13 mouse cellular contexts compared by ENCODE assay signal in the genomic region with DNA sequence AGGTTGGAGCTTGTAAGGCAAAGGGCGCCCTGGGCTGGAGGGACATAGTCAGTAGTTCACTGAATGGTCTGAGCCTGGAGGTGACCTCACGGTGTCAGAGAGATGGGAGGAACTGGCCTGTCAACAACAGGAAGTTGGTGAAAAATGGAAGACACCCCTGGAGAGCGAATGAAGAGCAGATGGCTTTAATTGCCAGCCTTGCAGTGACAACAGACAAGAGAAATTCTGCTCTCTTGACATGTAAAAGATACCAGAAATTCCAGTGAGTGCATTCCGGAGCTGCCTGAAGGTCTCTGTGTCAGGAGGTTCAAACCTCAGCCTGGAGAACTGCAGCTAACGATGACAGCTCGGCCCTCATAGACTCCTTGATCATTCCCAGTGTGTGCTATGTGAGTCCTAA.
A peak's percentile ranks its signal among the peaks of the same experiment; 100 is the strongest.
DNase-seq lines count a peak whose midpoint lies in the region; ATAC-seq and TF ChIP-seq lines count a peak whose summit lies in the region.
"Had no signal": no experiment of that assay in that cellular context is flagged by ENCODE, and none has a peak within 500 bp of the region (broad histone marks: within the 10 kb centered on the region; RNA-seq: fewer than 3 reads in every experiment).

No protein-coding gene starts in this region.

- WGBS in heart, embryonic 12.5 days = 14% methylated on average over 6 of the region's 6 CpGs
- WGBS in heart, adult 2 months = 47% methylated on average over 6 of the region's 6 CpGs
- 87% methylated on average over 6 of the region's 6 CpGs for WGBS in forebrain, embryonic 15.5 days
- 76% methylated on average over 6 of the region's 6 CpGs for WGBS in midbrain, embryonic 11.5 days

- no peak for TF ChIP-seq POLR2A in heart, adult 2 months (IDR thresholded peaks at IDR 0.05; ENCODE audit: insufficient read depth, low read depth, low read length)
- no peak for TF ChIP-seq POLR2A in embryonic fibroblast, embryonic 13.5 days (IDR thresholded peaks at IDR 0.05; ENCODE audit: low read depth, low read length)

- no peak for DNase-seq in heart, adult 2 months
- peak; percentile 40 for DNase-seq in R1 (ENCODE audit: low read depth, low spot score)
- DNase-seq in kidney, postnatal 14 days = peak; percentile 66
- no peak for DNase-seq in urinary bladder, postnatal 10 days (ENCODE audit: low spot score)
- DNase-seq in midbrain, embryonic 11.5 days (ENCODE audit: low spot score, missing footprints) = no peak
- DNase-seq: cerebellum, adult 9-10 months had no signal

- peak overlapping the region; percentile 31; the same call in 1 of the 2 replicates for H3K27ac ChIP-seq in heart, embryonic 12.5 days (ENCODE audit: poor library complexity, severe bottlenecking)
- H3K27ac ChIP-seq in heart, adult 2 months = no peak overlapping the region
- H3K27ac ChIP-seq in embryonic fibroblast, embryonic 13.5 days (ENCODE audit: insufficient read depth, low read length) = peak overlapping the region; percentile 38; the same call in 1 of the 2 replicates
- H3K27ac ChIP-seq in forebrain, embryonic 15.5 days (replicated peaks) = no peak overlapping the region
- no peak overlapping the region for H3K27ac ChIP-seq in midbrain, embryonic 11.5 days (ENCODE audit: low read depth, low read length)
- H3K27ac ChIP-seq: forebrain, embryonic 10.5 days; midbrain, embryonic 12.5 days had no signal

- intact Hi-C loops in heart, adult 2 months (cut with DNase I) = no loop called here

- H3K4me3 ChIP-seq in heart, embryonic 12.5 days = no peak overlapping the region
- no peak overlapping the region for H3K4me3 ChIP-seq in heart, adult 2 months
- H3K4me3 ChIP-seq in embryonic fibroblast, embryonic 13.5 days (ENCODE audit: insufficient read depth, low read length) = no peak overlapping the region
- H3K4me3 ChIP-seq in forebrain, embryonic 15.5 days = no peak overlapping the region
- no peak overlapping the region for H3K4me3 ChIP-seq in midbrain, embryonic 11.5 days (ENCODE audit: low read depth, low read length)
- H3K4me3 ChIP-seq: forebrain, embryonic 10.5 days; midbrain, embryonic 12.5 days had no signal

- H3K9ac ChIP-seq in heart, embryonic 12.5 days = no peak overlapping the region
- H3K9ac ChIP-seq in heart, adult 2 months (ENCODE audit: low read depth, low read length) = no peak overlapping the region
- H3K9ac ChIP-seq in forebrain, embryonic 15.5 days (replicated peaks) = no peak overlapping the region
- no peak overlapping the region for H3K9ac ChIP-seq in midbrain, embryonic 11.5 days (ENCODE audit: low read length)
- H3K9ac ChIP-seq: midbrain, embryonic 12.5 days had no signal

- ATAC-seq in heart, embryonic 12.5 days (ENCODE audit: insufficient number of reproducible peaks, low FRiP score) = peak; percentile 80
- no peak for ATAC-seq in forebrain, embryonic 15.5 days (replicated peaks)
- no peak for ATAC-seq in midbrain, embryonic 11.5 days (ENCODE audit: low FRiP score)
- ATAC-seq: activated CD4-positive, CD25-positive, alpha-beta regulatory T cell, adult 4 months had no signal

- H3K4me2 ChIP-seq in heart, embryonic 12.5 days = no peak overlapping the region
- H3K4me2 ChIP-seq in forebrain, embryonic 15.5 days (replicated peaks) = no peak overlapping the region
- H3K4me2 ChIP-seq in midbrain, embryonic 11.5 days = no peak overlapping the region
- H3K4me2 ChIP-seq: midbrain, embryonic 12.5 days had no signal

- H3K79me2 ChIP-seq in heart, adult 2 months (replicated peaks; ENCODE audit: control insufficient read depth, insufficient read depth, low read length) = no peaks in the 10 kb centered on the region

- no peak for TF ChIP-seq EP300 in heart, adult 2 months (IDR thresholded peaks at IDR 0.05; ENCODE audit: insufficient read depth, low read depth, low read length)

- no peaks in the 10 kb centered on the region for H3K27me3 ChIP-seq in heart, embryonic 12.5 days (replicated peaks)
- no peaks in the 10 kb centered on the region for H3K27me3 ChIP-seq in heart, adult 2 months (ENCODE audit: control insufficient read depth, insufficient read depth, low read length)
- H3K27me3 ChIP-seq in forebrain, embryonic 15.5 days = no peaks in the 10 kb centered on the region
- H3K27me3 ChIP-seq in midbrain, embryonic 11.5 days (ENCODE audit: control insufficient read depth, insufficient read depth, low read length) = no peaks in the 10 kb centered on the region
- H3K27me3 ChIP-seq: CH12.LX; midbrain, embryonic 12.5 days had no signal

- TF ChIP-seq CTCF in heart, adult 2 months (IDR thresholded peaks at IDR 0.05) = no peak
- TF ChIP-seq CTCF in embryonic fibroblast, embryonic 13.5 days (IDR thresholded peaks at IDR 0.05; ENCODE audit: borderline replicate concordance, insufficient read depth, low read length) = no peak

- no peaks in the 10 kb centered on the region for H3K36me3 ChIP-seq in heart, embryonic 12.5 days
- H3K36me3 ChIP-seq in heart, adult 2 months (ENCODE audit: control insufficient read depth, insufficient read depth, low read length) = no peaks in the 10 kb centered on the region
- H3K36me3 ChIP-seq in forebrain, embryonic 15.5 days = no peaks in the 10 kb centered on the region
- no peaks in the 10 kb centered on the region for H3K36me3 ChIP-seq in midbrain, embryonic 11.5 days (ENCODE audit: control insufficient read depth, insufficient read depth, low read length)
- H3K36me3 ChIP-seq: forebrain, embryonic 10.5 days; midbrain, embryonic 12.5 days had no signal

- peaks cover 21% of the 10 kb centered on the region for H3K4me1 ChIP-seq in heart, embryonic 12.5 days (replicated peaks)
- no peaks in the 10 kb centered on the region for H3K4me1 ChIP-seq in heart, adult 2 months (ENCODE audit: control insufficient read depth, insufficient read depth, low read length)
- H3K4me1 ChIP-seq in embryonic fibroblast, embryonic 13.5 days (ENCODE audit: control insufficient read depth, insufficient read depth, low read length) = peaks cover 10% of the 10 kb centered on the region; the same call in 1 of the 2 replicates
- peaks cover 6% of the 10 kb centered on the region; the same call in 1 of the 2 replicates for H3K4me1 ChIP-seq in forebrain, embryonic 15.5 days
- no peaks in the 10 kb centered on the region for H3K4me1 ChIP-seq in midbrain, embryonic 11.5 days (ENCODE audit: control insufficient read depth, insufficient read depth, low read length)

- no peaks in the 10 kb centered on the region for H3K9me3 ChIP-seq in heart, embryonic 12.5 days (replicated peaks)
- no peaks in the 10 kb centered on the region for H3K9me3 ChIP-seq in forebrain, embryonic 15.5 days
- H3K9me3 ChIP-seq in midbrain, embryonic 11.5 days (ENCODE audit: control insufficient read depth, low read length) = no peaks in the 10 kb centered on the region
- H3K9me3 ChIP-seq: forebrain, embryonic 10.5 days; midbrain, embryonic 12.5 days had no signal

Comparison
In these comparisons a context has a peak if more than half of its experiments do, and no peak if none do; other contexts are left out.
1. H3K27ac ChIP-seq: peak in heart, embryonic 12.5 days (single experiment) and embryonic fibroblast, embryonic 13.5 days (single experiment); none in heart, adult 2 months (single experiment), forebrain, embryonic 15.5 days (single experiment) and midbrain, embryonic 11.5 days (single experiment).
2. DNase-seq: peak in R1 (single experiment) and kidney, postnatal 14 days (single experiment); none in heart, adult 2 months (0 of 2), urinary bladder, postnatal 10 days (single experiment) and midbrain, embryonic 11.5 days (single experiment).